Mouse (Mus musculus) ES-E14 (cell line): ENCODE results near the gene Trpm3.

Experiments used
- CHD2 ChIP-seq: IDR thresholded peaks from 2 replicates; pipeline ENCODE4 v1.6.1; 2014; ENCODE audit warnings: mild to moderate bottlenecking, low read depth, low read length, inconsistent platforms
- ZNF384 ChIP-seq: IDR thresholded peaks from 2 replicates; pipeline ENCODE4 v1.6.1; 2012; ENCODE audit warnings: low read depth, low read length, inconsistent platforms

- no peak for TF ChIP-seq ZNF384
- TF ChIP-seq CHD2 = no peak
These were observed 708.9 kb downstream of the Trpm3 start for GRCm38 (mm10) chr19:22847696-22848095.
